Mouse (Mus musculus): ENCODE results near the gene Fam76a. TPM values are rescaled to one million over a fixed set of nuclear protein-coding genes. Genes with fewer than 3 reads are reported as not detected.

Gene Fam76a
- 41.9 TPM for polyA plus RNA-seq (2015; fragmentation: Illumina TruSeq; extraction: RNeasy Lipid Tissue Mini Kit (QIAGEN cat#74804); ENCODE audit: low read depth, low replicate concordance)

GRCm38 (mm10) chr4:132922558-132923008 is at the start of gene Fam76a:
Fam76a (minus strand) TSS chr4:132922558.

GRCm38 (mm10) chr4:132884064-132884843 is 38.1 kb downstream of the Fam76a start, which contains the start of gene Stx12:
Stx12 (minus strand) TSS chr4:132884509.

Other genes with a start within 250 kb of the Fam76a start
- gene Xkr8, start 190.0 kb downstream of the Fam76a start, polyA plus RNA-seq (2015; fragmentation: Illumina TruSeq; extraction: RNeasy Lipid Tissue Mini Kit (QIAGEN cat#74804); ENCODE audit: low read depth, low replicate concordance): 3.0 TPM
- 2.4 TPM for gene Smpdl3b, start 165.3 kb downstream of the Fam76a start, polyA plus RNA-seq (2015; fragmentation: Illumina TruSeq; extraction: RNeasy Lipid Tissue Mini Kit (QIAGEN cat#74804); ENCODE audit: low read depth, low replicate concordance)
- 14.4 TPM for gene Rpa2, start 154.2 kb downstream of the Fam76a start, polyA plus RNA-seq (2015; fragmentation: Illumina TruSeq; extraction: RNeasy Lipid Tissue Mini Kit (QIAGEN cat#74804); ENCODE audit: low read depth, low replicate concordance)
- gene Themis2, start 126.2 kb downstream of the Fam76a start, polyA plus RNA-seq (2015; fragmentation: Illumina TruSeq; extraction: RNeasy Lipid Tissue Mini Kit (QIAGEN cat#74804); ENCODE audit: low read depth, low replicate concordance): 1.3 TPM
- gene Ppp1r8, start 79.4 kb downstream of the Fam76a start, polyA plus RNA-seq (2015; fragmentation: Illumina TruSeq; extraction: RNeasy Lipid Tissue Mini Kit (QIAGEN cat#74804); ENCODE audit: low read depth, low replicate concordance): 57.5 TPM
- 127 TPM for gene Stx12, start 38.0 kb downstream of the Fam76a start, polyA plus RNA-seq (2015; fragmentation: Illumina TruSeq; extraction: RNeasy Lipid Tissue Mini Kit (QIAGEN cat#74804); ENCODE audit: low read depth, low replicate concordance)
- 0.18 TPM for gene Fgr, start 51.5 kb upstream of the Fam76a start, polyA plus RNA-seq (2015; fragmentation: Illumina TruSeq; extraction: RNeasy Lipid Tissue Mini Kit (QIAGEN cat#74804); ENCODE audit: low read depth, low replicate concordance)
- 23.2 TPM for gene Ahdc1, start 88.7 kb upstream of the Fam76a start, polyA plus RNA-seq (2015; fragmentation: Illumina TruSeq; extraction: RNeasy Lipid Tissue Mini Kit (QIAGEN cat#74804); ENCODE audit: low read depth, low replicate concordance)
- gene Wasf2, start 207.9 kb upstream of the Fam76a start, polyA plus RNA-seq (2015; fragmentation: Illumina TruSeq; extraction: RNeasy Lipid Tissue Mini Kit (QIAGEN cat#74804); ENCODE audit: low read depth, low replicate concordance): 9.5 TPM

Measured in brain, adult 10 weeks (tissue).